Mouse (Mus musculus) embryo, embryonic 11 days (tissue): Measurements from ENCODE around the gene Tas2r117.

Source experiments
- DNase-seq: peaks from one replicate; pipeline ENCODE4 v3.0.0-alpha.2; 2015

Gene Tas2r117

DNA sequence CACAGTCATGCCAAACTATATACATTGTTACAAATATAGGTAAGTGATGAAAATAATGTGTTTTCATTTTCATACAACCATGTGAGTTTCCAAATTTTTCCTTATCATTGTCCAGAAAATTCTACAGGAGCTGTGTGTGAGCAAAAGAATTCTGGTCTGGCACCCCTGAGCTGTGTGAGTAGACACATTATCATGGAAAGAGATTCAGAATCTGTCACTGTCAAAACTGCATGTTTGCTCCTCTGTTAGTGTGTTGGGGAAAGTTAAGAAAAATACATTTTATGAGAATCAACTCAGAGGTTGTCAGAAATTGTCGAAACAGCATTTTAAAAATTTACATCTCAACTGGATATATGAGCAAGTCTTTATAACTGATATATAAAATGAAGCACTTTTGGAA is at the start of gene Tas2r117:
Gene Tas2r117 (plus strand): TSS at position 301 of the 400 bp plus-strand sequence.
- no peak for DNase-seq

GRCm38 (mm10) chr6:132754430-132754829 is 48.2 kb upstream of the Tas2r117 start, which contains the start of gene Tas2r124:
Gene Tas2r124 (plus strand): TSS chr6:132754730.
- no peak for DNase-seq

- DNase-seq = no peak
Observed at GRCm38 (mm10) chr6:132761831-132762230, 40.8 kb upstream of the Tas2r117 start, which contains the start of gene Tas2r102. Gene Tas2r102 (plus strand): TSS chr6:132762131.

- DNase-seq = no peak
Observed at GRCm38 (mm10) chr6:132778062-132778461, 24.6 kb upstream of the Tas2r117 start, which contains the start of gene Tas2r136. Gene Tas2r136 (minus strand): TSS chr6:132778162.

DNA sequence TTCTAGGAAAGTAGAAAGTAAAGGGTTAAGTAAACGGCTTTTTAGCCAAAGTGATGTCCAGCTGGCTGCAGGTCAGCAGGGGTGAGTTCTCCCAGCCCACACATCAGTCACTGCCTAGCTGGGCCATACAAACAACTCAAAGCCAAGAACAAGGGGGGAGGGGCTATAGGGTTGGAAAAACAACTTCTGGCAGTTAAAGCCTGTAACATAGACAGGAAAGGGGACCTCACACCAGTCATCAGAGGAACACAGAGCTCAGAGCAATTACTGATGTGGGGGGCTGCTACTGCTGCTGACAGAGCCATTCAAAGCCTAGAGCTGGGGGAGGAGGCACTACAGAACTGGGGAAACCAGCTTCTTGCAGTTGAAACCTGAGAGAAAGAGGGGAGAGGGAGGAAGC is 7.2 kb upstream of the Tas2r117 start:
- DNase-seq = peak; percentile 67

GRCm38 (mm10) chr6:132846842-132847241 is 44.2 kb downstream of the Tas2r117 start, which contains the start of gene Tas2r123:
Gene Tas2r123 (plus strand): TSS chr6:132847142.
- DNase-seq = no peak
